Mouse (Mus musculus) left cerebral cortex, adult 11 months (tissue): ENCODE measurements at regions not wholly inside any gene's neighbourhood (a gene's known extent, or its start where the extent isn't known, plus 50 kb on each side); places are given as distances from the start of the nearest gene placed in this dataset.
"Not testable (repeated sequence)": the region's sequence is repeated elsewhere in the genome, so short reads cannot be mapped to it uniquely, and the experiment has no call there.

ENCODE experiments used
- DNase-seq: peaks from one replicate; pipeline ENCODE4 v3.0.0; 2022; ENCODE audit warnings: low spot score

DNA sequence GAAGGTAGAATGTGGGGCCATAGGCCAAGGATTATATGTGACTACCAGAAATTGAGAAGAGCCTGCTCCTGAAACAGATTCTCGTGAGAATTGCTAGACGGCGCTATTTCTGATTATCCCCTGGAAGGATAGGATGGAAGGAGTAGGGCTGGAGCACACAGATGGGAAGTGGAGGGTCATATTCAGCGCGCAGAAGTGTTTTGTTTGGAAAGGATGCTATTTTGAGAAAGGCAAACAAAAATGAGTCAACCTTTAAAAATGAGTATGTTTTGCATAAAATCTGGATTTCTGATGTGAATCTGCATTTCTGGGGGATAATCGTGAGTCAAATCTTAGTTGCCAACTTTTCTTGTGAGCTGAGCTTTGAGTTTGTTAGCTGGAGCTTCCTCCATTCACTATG, 58.1 kb upstream of the Fshb start:
- peak; percentile 2 for DNase-seq

DNA sequence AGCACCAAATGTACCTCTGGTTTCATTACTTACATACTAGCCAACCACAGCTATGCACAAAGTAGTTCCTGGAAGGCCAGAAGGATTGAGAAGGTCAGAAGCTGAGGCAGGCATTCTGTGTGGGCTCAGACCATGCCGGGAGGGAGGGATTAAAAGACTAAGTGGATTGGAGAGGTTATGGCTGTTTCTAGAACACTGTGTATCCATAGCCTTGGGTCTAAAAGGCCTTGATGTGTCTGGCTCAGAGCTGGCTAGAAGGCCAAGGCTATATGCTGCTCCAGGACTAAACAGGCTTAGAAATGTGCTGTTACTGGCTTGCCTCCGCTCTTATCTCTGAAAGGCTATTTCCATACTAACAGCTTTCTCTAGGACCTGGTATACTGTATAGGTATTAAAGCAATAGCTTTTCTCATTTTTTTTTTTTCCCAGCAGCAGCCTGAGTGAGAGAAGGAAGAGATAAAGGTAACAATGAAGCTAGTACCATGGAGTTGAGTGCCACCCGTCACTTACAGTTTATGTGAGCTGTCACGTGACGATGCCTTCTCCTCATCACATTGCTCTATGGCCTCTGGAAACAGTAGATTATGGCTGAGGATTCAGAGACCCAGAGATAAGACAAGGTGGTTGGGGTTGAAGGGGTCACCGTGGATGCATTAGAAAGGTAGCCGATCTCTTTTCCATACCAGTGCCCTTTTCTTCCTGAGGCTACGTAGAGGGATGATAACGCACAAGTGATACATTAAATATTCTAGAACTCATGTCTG, 59.4 kb upstream of the Fshb start:
- DNase-seq, result no peak

DNA sequence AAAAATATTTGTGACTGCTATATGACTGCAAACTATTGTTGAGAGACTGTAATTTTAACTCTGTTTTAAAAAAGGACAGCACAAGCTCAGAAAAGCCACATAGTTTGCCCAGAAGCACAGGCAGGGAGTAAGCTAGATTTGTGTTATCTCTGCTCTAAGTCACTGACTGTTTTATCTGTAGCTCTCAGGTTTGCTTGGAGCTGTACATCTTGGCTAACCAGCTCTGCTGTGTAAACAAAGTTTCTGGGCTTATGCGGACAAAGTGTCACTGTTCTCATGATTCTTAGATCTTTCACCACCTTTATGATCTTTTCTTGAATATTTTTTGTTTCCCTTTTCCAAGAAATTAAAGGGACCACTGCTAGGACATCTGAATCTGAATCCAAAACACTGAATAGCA, 60.2 kb upstream of the Fshb start:
- no peak for DNase-seq

DNA sequence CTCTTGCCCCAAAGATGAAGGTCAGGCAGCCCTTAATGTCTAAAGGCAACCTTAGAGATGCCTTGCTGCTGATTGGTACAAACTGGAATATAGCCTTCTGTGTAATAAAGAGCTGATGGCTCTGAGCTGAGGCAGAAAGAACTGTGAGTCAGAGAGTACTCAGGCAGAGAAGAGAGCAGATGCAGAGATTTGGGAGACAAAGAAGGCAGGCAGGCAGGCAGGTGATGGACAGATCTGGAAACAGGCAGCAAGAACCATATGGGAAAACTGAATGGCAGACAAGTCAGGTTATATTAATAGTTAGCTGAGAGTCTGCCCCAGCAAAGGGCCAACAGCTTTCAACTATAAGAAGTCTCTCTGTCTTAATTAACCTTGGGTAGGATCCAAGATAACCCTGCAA, 73.7 kb upstream of the Fshb start:
- DNase-seq, result no peak

DNA sequence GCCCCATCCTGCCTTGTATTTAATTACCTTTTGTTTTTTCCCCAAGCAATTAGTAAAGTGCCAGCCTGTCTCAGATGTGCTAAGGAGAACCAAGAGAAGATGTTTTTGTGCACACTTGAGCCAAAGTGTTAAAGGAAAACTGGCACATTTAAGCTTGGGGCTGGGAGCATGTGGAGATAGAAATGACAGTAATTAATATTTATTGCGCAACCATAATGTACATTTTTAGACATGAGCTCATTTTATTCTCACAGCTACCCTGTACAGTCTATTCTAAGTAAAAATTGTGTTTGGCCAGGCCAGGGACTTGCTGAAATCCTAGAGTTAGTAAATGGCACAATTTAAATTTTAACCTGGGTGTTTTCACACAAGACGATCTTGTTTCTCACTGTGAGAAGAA, 89.9 kb upstream of the Fshb start:
- no peak for DNase-seq

DNA sequence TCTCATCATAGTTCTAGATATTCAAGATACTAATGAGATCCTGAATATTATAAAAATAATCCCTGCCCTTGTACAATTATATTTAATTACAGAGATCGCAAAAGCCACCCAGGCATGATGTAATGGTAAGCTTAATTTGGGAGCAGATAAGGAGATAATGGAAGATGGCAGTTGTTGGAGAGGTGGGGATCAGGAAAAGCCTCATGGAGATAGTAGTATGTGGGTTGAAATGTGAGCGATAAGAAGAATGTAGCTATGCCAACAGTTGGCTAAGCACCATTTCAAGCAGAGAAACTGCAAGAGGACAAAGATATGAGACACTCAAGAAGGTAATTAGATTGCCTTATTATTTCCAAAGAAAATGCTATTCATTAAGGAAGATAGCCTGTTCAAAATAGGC, 90.4 kb upstream of the Fshb start:
- DNase-seq, result no peak

DNA sequence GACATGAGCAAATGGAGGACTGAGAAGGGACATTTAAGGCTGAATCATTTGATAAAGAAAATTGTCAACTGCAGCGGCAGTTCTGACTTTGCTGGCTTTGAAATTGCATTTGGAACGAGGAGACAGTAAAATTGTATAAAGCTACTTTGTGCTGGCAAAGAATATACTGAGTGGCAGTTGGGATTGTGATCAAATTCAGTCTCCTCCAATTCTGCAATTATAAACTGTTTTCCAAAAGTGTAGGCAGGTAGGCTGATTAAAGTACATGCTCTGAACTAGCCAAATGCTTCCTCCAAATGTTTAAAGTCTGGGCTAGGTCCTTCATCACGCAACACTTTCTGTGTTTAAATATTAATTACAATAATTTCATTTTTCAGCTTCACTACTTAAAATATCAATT, 90.9 kb upstream of the Fshb start:
- DNase-seq, result no peak

DNA sequence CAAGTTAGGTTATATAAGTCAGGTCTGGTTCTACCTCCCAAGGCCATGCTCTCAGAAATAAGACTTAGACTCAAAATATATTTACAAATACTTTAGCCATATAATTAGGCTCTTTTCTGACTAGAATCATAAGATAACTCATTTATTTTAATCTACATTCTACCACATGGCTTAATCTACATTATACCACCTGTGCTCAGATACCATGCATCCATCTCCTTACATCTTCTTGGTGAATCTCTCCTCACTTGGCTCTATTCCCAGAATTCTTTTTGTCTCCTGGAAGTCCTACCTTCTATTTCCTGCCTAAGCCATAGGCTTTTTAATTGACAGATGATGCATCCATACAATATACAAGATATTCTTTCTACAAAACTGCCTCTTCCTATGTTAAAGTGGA, 92.4 kb upstream of the Fshb start:
- DNase-seq, result no peak

DNA sequence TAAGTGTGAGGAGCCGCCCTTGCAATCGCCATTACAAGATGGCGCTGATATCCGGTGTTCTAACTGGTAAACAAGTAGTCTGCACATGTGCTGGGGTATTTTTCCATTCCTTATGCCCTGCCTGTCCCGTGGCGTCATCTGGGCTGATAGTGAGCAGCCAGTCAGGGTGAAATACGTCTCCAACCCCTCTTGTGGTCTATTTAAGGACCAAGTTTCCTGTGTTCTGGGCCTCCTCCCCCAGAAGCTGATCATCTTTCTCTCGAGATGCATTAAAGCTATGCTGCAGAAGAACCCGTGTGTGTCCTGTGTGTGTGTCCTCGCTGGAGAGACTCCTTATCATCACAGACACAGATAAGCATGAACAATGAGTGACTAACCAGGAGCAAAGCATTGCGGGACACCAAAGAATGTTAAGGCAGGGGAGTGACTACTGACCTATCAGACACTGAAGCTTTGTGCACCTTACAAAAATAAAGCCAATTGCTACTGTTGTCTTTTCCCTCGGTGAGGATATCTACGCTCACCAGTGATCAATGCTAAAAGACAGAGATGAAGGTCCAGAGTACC, 99.5 kb upstream of the Fshb start:
- DNase-seq, result not testable (repeated sequence)

DNA sequence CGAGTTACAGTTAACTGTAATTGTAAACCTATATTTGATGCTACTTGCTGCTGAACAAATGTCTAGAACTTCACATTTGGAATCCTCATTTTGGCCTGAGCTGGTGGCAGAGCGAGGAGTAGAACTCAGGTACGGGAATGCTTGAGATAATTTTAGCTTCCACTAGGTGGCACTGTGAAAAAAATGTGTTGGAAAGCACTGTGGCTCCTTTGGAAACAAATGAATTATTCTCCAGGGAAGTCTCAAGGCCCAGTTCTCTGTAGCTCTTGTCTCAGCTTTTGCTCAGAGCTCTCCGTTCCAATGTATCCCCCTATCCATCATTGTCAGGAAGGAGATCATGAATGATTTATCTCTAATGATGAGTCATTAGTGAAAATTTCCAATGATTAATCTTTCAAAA, 114.7 kb upstream of the Kcna4 start:
- no peak for DNase-seq

DNA sequence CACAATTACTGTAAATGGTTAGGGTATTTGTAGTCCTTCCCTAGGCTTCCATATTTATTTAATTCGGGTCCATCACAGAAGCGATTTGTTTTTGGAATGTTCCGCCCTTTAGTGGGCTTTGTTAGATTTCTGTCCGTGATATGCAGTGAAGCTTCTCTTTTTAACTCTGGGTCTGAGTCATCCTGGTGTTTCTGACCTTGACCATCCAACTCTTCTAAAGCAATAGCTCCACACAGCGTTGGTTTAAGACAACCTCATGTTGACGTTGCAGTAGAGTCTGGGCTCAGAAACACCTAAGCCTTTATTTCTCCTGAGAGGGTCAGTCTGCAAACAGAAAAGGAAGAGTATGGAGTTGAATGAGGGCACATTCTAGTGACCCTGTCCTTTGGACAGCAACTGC, 107.4 kb upstream of the Kcna4 start:
- DNase-seq, result no peak

DNA sequence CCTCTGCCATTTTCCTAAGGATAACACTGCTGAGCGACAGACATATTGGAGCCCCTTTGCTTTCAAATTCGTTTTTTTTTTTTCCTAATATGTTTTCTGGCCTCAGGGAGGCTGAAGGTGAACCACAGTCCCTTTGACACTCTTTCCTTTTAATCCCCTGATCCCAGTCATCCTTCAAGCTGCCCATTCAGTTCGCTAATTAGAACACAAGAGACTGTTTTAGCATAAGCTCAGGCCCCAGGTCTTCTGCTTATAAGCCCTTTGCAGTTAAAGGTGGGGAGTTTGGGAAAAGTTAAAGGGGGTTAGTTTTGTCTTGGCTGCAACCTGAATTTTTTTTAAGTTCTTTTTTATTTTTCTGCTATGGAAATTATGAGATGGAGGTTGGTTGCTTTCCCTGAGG, 105.6 kb upstream of the Kcna4 start:
- no peak for DNase-seq

DNA sequence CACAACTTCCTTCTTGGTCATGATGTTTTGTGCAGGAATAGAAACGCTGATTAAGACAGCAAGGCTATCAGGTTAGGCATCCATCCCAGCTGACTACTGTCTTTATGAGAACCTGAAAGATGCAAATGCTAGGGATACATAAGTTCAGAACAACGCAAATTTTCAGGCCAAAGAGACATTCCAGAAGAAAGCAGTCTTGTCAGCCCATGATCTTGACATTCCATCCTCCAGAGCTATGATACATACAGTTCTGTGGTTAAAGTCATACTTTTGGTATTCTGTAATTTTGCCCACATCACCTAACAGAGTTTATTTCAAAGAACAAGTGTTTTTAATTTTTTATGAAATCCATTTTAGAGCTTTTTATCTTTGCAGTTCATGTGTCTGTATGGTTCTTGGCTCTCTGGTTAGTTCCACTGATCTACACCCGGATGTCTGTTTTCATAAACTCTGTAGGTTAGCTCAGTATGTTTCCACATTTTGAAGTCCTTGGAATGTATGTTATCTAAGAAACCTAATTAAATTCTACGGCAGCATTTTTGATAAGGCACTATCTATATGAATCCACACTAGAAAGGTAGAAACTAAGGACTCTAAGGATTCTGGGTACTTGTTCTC, 88.5 kb upstream of the Kcna4 start:
- DNase-seq, result no peak

DNA sequence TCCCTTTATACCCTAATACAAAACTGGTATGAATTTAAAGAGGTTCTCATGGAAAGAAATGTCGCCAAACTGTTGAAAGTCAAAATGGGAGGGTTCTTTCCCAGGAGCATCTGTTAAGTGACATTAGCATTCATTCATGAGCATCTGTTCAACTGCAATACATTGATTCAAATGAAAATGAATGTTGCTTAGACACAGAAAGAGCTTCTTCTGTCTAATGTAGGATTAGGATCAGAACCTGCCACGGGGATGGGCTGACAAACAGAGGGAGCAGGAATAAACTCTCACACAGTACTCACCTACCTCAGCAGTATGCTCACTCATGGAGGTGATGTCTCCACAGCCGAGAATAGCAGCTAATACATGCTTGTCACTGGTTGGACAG, 88.0 kb upstream of the Kcna4 start:
- no peak for DNase-seq

DNA sequence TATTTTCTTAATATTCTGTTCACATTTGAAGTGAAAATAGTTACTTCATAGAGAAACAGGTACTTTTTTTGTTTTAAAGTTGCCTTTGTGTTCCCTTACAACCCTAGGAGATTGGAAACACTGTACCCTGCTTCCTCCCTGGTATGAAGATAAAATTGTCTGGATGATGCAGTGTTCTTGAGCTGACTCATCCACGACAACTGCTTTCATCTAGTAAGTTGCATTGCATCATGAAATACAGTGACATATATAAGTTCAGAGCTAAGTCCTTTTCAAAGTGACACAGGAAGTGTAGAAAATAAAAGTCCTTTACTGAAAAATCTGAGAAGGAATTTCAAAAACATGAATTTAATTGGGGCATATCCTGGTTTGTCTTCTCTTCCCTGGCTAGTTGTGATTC, 68.9 kb upstream of the Kcna4 start:
- DNase-seq, result no peak

DNA sequence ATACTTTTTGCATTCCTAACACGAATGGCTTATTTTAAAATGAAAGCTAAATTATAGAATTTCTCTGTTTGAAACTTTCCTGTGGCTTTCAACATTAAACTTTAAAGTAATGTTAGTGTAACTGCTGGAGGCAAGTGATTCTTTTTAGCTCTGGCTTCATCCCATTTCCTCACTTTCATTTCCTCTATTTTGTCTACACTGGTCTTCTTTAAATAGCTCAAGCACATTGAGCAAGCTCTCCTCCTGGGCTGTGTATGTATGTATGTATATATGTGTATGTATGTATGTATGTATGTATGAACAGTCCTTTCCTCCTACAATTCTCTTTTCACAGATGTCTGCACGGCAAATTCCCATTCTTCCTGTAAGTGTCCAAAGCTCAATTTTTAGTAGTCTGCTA, 65.8 kb upstream of the Kcna4 start:
- no peak for DNase-seq

DNA sequence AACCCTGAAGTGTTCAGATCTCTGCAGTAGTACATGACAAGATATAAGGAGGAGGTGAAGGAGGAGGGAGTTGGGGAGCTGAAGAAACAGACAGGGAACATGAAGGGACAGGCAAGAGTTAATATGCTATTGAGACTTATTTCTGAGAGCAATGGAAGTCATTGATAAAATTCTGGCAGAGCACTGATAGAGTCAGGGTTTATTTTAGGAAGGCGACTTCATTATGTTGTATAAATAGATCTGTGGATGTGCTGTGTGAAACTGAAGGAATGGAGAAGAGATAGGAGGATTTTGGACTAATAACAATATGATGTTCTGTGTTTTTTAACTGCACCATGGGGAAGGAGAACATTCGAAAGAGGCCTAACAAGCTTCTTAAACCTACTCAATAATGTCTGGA, 63.0 kb upstream of the Kcna4 start:
- DNase-seq, result no peak

DNA sequence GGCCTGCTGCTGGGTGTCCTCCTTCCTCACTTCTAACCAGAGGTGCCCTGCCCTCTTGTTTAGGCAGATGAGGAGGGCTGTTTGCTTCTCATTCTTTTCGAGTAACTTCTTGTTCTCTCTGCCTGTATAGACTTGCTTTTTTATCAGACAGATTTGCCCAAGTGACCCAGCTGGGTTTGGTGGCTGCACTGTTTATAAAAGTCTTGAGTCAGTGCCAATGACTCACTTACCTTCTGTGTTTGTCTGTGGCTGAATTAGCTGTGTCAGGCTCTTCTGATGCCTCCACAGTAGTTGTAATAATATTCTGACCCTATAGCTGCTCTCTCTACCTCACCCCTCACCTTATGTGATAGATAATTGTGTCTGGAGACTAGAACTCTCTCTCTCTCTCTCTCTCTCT, 62.2 kb upstream of the Kcna4 start:
- no peak for DNase-seq

DNA sequence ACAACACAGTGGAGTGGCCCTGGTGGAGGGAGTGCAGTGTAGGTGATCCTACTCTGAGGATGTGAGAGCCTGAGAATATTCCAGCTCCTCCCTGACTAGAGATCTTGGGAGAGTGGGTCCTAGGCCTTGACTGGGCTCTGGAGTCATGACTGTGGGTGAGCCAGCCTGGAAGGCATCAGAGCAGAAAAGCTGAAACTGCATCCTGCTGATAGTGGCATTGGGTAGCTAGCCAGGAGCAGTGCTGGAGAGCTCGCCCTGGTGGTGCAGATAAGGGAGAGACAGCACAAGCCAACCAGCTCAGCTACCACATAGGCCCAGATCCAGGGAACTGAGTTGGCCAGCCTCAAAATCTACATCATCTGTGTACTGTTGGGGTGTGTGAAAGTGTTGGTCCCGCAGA, 58.8 kb upstream of the Kcna4 start:
- no peak for DNase-seq

DNA sequence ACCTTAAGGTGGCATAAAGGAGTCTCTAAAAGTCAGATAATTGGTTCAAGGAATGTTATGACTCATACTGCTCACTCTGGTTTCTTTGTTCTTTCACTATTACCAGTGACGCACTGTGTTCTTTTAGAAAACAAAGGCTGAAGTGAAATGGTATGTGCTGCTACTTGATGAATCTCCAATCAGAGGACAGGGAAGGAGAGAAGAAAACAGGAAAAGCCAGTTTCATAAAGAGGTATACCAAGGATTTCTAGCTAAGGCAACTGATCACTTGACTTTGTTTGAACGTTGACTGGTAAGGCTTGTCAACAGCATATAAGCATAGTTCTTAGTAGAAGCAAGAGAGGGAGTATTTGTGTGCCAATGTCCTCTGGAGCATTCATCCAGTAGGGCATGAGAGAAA, 57.6 kb upstream of the Kcna4 start:
- no peak for DNase-seq
